Mouse (Mus musculus) heart, adult 2 months (tissue): Measurements from ENCODE around the gene Ppp2r5c.

Experiments
- CTCF ChIP-seq: fragments of 200-600 bp; IDR thresholded peaks from 2 replicates; pipeline ENCODE4 v1.8.1; 2022; ENCODE audit warnings: antibody characterized with exemption, mild to moderate bottlenecking, moderate library complexity
- POLR2A ChIP-seq: fragments of 200-500 bp; IDR thresholded peaks from 2 replicates; pipeline ENCODE4 v1.6.1; 2011; ENCODE audit warnings: mild to moderate bottlenecking, low read depth, low read length, control low read depth; ENCODE audit not compliant: insufficient read depth

GRCm38 (mm10) chr12:110417023-110417986 is 29.6 kb upstream of the Ppp2r5c start:
- no peak for TF ChIP-seq CTCF
- TF ChIP-seq POLR2A = no peak
